In the genomic region with DNA sequence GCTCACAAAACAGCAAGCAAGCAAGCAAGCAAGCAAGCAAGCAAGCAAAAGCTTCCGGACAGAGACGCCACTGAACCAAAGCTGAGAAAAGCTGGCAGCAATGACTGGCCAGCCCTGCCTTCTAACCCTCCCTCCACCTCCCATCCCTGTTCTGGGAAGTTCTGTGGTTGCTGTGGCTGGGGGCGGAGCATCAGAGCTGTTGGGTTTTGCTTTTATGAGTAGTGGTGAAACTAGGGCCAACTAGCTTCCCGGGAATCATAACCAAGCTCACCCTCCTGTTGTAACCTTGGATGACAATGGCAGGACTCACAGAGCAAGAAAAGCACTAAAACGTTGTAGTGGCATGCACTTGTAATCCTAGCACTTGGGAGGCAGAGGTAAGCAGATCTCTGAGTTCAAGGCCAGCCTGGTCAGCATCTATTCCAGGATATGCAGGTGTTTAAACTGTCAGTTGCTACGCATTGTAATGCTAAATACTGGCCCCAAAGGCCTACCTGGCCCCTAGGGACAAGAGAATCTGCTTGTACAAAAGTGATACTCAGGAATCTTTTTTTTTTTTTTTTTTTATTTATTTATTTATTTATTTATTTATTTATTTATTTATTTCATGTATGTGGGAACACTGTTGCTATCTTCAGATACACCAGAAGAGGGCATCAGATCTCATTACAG, we compare ENCODE assay signal across 10 mouse cellular contexts. TPM values are rescaled to one million over a fixed set of nuclear protein-coding genes. Genes with fewer than 3 reads are reported as not detected.
DNase-seq lines count a peak whose midpoint lies in the region; ATAC-seq and TF ChIP-seq lines count a peak whose summit lies in the region.
"Had no signal": no experiment of that assay in that cellular context is flagged by ENCODE, and none has a peak within 500 bp of the region (broad histone marks: within the 10 kb centered on the region; RNA-seq: fewer than 3 reads in every experiment).

No protein-coding gene starts in this region.

- TF ChIP-seq CTCF in E14TG2a.4 (conservative IDR thresholded peaks at IDR 0.05; ENCODE audit: low read length): no peak

- 77% methylated on average over 6 of the region's 6 CpGs for WGBS in intestine, embryonic 16.5 days

- no peaks in the 10 kb centered on the region for H3K27me3 ChIP-seq in E14TG2a.4 (ENCODE audit: insufficient read depth, low read length)
- H3K27me3 ChIP-seq in intestine, embryonic 16.5 days (replicated peaks; ENCODE audit: control insufficient read depth, insufficient read depth, low read length): no peaks in the 10 kb centered on the region

- peak; percentile 92 for DNase-seq in heart, adult 11 months
- no peak for DNase-seq in heart, adult 8-10 months (ENCODE audit: low spot score)
- DNase-seq in fibroblast of lung, adult 2 months (ENCODE audit: low read depth): peak; percentile 48
- peak; percentile 21 for DNase-seq in lung, postnatal 14 days
- no peak for DNase-seq in MN1 (ENCODE audit: low spot score)
- no peak for DNase-seq in left cerebral cortex, adult 8-10 months (ENCODE audit: low spot score in 2 of 2)
- DNase-seq: right cerebral cortex, postnatal 14 days had no signal

- H3K4me1 ChIP-seq in E14TG2a.4 (replicated peaks; ENCODE audit: low read depth, low read length): peaks cover 95% of the 10 kb centered on the region
- H3K4me1 ChIP-seq in intestine, embryonic 16.5 days (ENCODE audit: control insufficient read depth, insufficient read depth, low read length): no peaks in the 10 kb centered on the region
- H3K4me1 ChIP-seq: midbrain, embryonic 10.5 days had no signal

- H3K36me3 ChIP-seq in E14TG2a.4 (ENCODE audit: insufficient read depth, low read length): peaks cover 94% of the 10 kb centered on the region
- no peaks in the 10 kb centered on the region for H3K36me3 ChIP-seq in intestine, embryonic 16.5 days (ENCODE audit: control insufficient read depth, insufficient read depth, low read length)
- H3K36me3 ChIP-seq: midbrain, embryonic 10.5 days had no signal

- peak overlapping the region; percentile 41 for H3K4me3 ChIP-seq in E14TG2a.4 (replicated peaks; ENCODE audit: low read length)
- no peak overlapping the region for H3K4me3 ChIP-seq in intestine, embryonic 16.5 days (ENCODE audit: low read length)
- H3K4me3 ChIP-seq: midbrain, embryonic 10.5 days had no signal

- ATAC-seq in intestine, embryonic 16.5 days: no peak

- no peak overlapping the region for H3K27ac ChIP-seq in intestine, embryonic 16.5 days (ENCODE audit: low read length)
- H3K27ac ChIP-seq: midbrain, embryonic 10.5 days had no signal

- H3K9me3 ChIP-seq in E14TG2a.4 (ENCODE audit: low read length): no peaks in the 10 kb centered on the region
- no peaks in the 10 kb centered on the region for H3K9me3 ChIP-seq in intestine, embryonic 16.5 days (ENCODE audit: control insufficient read depth, low read length)
- H3K9me3 ChIP-seq: midbrain, embryonic 10.5 days had no signal

- no peak overlapping the region for H3K4me2 ChIP-seq in intestine, embryonic 16.5 days (ENCODE audit: low read depth, low read length)

- H3K9ac ChIP-seq in intestine, embryonic 16.5 days (ENCODE audit: low read depth, low read length): no peak overlapping the region

RNA-seq across cellular contexts. Expression of gene Usp7, which starts 43.8 kb away (rescaled TPM):
- total RNA-seq in heart, adult 8-10 months (2022): 10 to 100 TPM; 42.9 to 59.2 (median 48.1) TPM
- polyA plus RNA-seq in intestine, embryonic 16.5 days (2015; fragmentation: Nextera tagmentation; extraction: Ambion mirVana): 16.1 and 19.1 TPM in 2 replicates
- total RNA-seq in left cerebral cortex, adult 8-10 months (2022): 100 to 1,000 TPM; 149 to 164 (median 158) TPM

Comparison
In these comparisons a context has a peak if more than half of its experiments do, and no peak if none do; other contexts are left out.
1. DNase-seq: peak in heart, adult 11 months (single experiment), fibroblast of lung, adult 2 months (single experiment) and lung, postnatal 14 days (single experiment); none in heart, adult 8-10 months (single experiment), MN1 (single experiment) and left cerebral cortex, adult 8-10 months (0 of 2).